Mouse (Mus musculus): ENCODE data around the gene Fam234a.
"Not testable (repeated sequence)": the region's sequence is repeated elsewhere in the genome, so short reads cannot be mapped to it uniquely, and the experiment has no call there.

Fam234a gene

GRCm38 (mm10) chr17:26175248-26175647 lies 68.8 kb downstream of the Fam234a start:
- not testable (repeated sequence) for DNase-seq (ENCODE audit: low read depth, low spot score)

- DNase-seq (ENCODE audit: low read depth, low spot score), result no peak
These were observed 76.0 kb downstream of the Fam234a start for GRCm38 (mm10) chr17:26168039-26168438.

- DNase-seq (ENCODE audit: low read depth, low spot score), result no peak
These were observed 81.3 kb downstream of the Fam234a start for GRCm38 (mm10) chr17:26162736-26163135.

Measured in 3T3-L1 (cell line).